ENCODE assay signal across 8 mouse cellular contexts in genomic region chr7:72306382-72306841, GRCm38 (mm10). TPM values are rescaled to one million over a fixed set of nuclear protein-coding genes. Genes with fewer than 3 reads are reported as not detected.
DNase-seq lines count a peak whose midpoint lies in the region; ATAC-seq and TF ChIP-seq lines count a peak whose summit lies in the region.

TSS of gene Mctp2 (minus strand) at chr7:72306608.

- H3K9me3 ChIP-seq in intestine, embryonic 16.5 days (ENCODE audit: control insufficient read depth, low read length): no peaks in the 10 kb centered on the region

- peak; percentile 45; the same call in 1 of the 2 replicates for TF ChIP-seq POLR2A in liver, adult 2 months (IDR thresholded peaks at IDR 0.05; ENCODE audit: extremely low read depth, insufficient read depth, low read length)

- H3K27ac ChIP-seq in intestine, embryonic 16.5 days (ENCODE audit: low read length): peak within 1 kb of the TSS; percentile 35; the same call in 1 of the 2 replicates
- H3K27ac ChIP-seq in liver, adult 2 months (replicated peaks; ENCODE audit: insufficient read depth, low read depth, low read length): peak within 1 kb of the TSS; percentile 85

- H3K4me1 ChIP-seq in intestine, embryonic 16.5 days (ENCODE audit: control insufficient read depth, insufficient read depth, low read length): no peaks in the 10 kb centered on the region
- H3K4me1 ChIP-seq in liver, adult 2 months (ENCODE audit: control insufficient read depth, insufficient read depth, low read length): peaks cover 11% of the 10 kb centered on the region

- H3K4me2 ChIP-seq in intestine, embryonic 16.5 days (ENCODE audit: low read depth, low read length): peak within 1 kb of the TSS; percentile 94

- peak within 1 kb of the TSS; percentile 69 for H3K9ac ChIP-seq in intestine, embryonic 16.5 days (ENCODE audit: low read depth, low read length)
- peak within 1 kb of the TSS; percentile 88 for H3K9ac ChIP-seq in liver, adult 2 months (ENCODE audit: low read depth, low read length)

- 1% methylated on average over 28 of the region's 28 CpGs for WGBS in intestine, embryonic 16.5 days
- WGBS in liver, adult 2 months: under 1% methylated on average over 28 of the region's 28 CpGs

- no peak for TF ChIP-seq CTCF in liver, adult 2 months (IDR thresholded peaks at IDR 0.05; ENCODE audit: low read depth, low read length)

- H3K4me3 ChIP-seq in intestine, embryonic 16.5 days (ENCODE audit: low read length): peak within 1 kb of the TSS; percentile 61
- peak within 1 kb of the TSS; percentile 90 for H3K4me3 ChIP-seq in liver, adult 2 months (ENCODE audit: insufficient read depth, low read depth, low read length)

- H3K79me2 ChIP-seq in liver, adult 2 months (ENCODE audit: control insufficient read depth, insufficient read depth, low read length): peaks cover 9% of the 10 kb centered on the region

- no peaks in the 10 kb centered on the region for H3K36me3 ChIP-seq in intestine, embryonic 16.5 days (ENCODE audit: control insufficient read depth, insufficient read depth, low read length)
- no peaks in the 10 kb centered on the region for H3K36me3 ChIP-seq in liver, adult 2 months (ENCODE audit: control insufficient read depth, insufficient read depth, low read length)

- H3K27me3 ChIP-seq in intestine, embryonic 16.5 days (replicated peaks; ENCODE audit: control insufficient read depth, insufficient read depth, low read length): no peaks in the 10 kb centered on the region
- H3K27me3 ChIP-seq in liver, adult 2 months (ENCODE audit: control insufficient read depth, insufficient read depth, low read length): no peaks in the 10 kb centered on the region

- DNase-seq in R1 (ENCODE audit: low read depth, low spot score) (peak; percentile 97), adipocyte (ENCODE audit: low spot score) (no peak)
- peak; percentile 90 for DNase-seq in liver, adult 2 months (ENCODE audit: extremely low read depth, low read depth, low spot score)
- DNase-seq in spleen, postnatal 4 days (ENCODE audit: low spot score in 2 of 2): peak; percentile 56 to 80

- peak; percentile 79 for ATAC-seq in common myeloid progenitor, adult 5-6 weeks (replicated peaks; ENCODE audit: low read depth, poor library complexity, severe bottlenecking)
- ATAC-seq in granulocyte monocyte progenitor cell, adult 5-6 weeks (replicated peaks; ENCODE audit: poor library complexity, severe bottlenecking): peak; percentile 78
- ATAC-seq in intestine, embryonic 16.5 days: peak; percentile 99
- peak; percentile 57 for ATAC-seq in monocyte, adult 5-6 weeks (replicated peaks; ENCODE audit: insufficient number of reproducible peaks, low FRiP score, low TSS enrichment, poor library complexity, severe bottlenecking)

RNA-seq across cellular contexts. Expression of gene Mctp2, which starts in this region (rescaled TPM):
- 4.4 and 7.9 TPM in 2 replicates for total RNA-seq in common myeloid progenitor, adult 5-6 weeks (2017)
- 1.7 and 3.6 TPM in 2 replicates for total RNA-seq in granulocyte monocyte progenitor cell, adult 5-6 weeks (2014; fragmentation: Nextera tagmentation)
- 0.69 and 1.3 TPM in 2 replicates for total RNA-seq in granulocyte monocyte progenitor cell, adult 5-6 weeks (2017)
- polyA plus RNA-seq in intestine, embryonic 16.5 days (2015; fragmentation: Nextera tagmentation; extraction: Ambion mirVana): 1.7 and 1.8 TPM in 2 replicates
- total RNA-seq in liver, adult 2 months (2014; rRNA removed): 11.8 and 16.7 TPM in 2 replicates
- polyA plus RNA-seq in liver, adult 2 months (2012; rRNA removed): 3.5 and 5.4 TPM in 2 replicates
- total RNA-seq in monocyte, adult 5-6 weeks (2017): 18.9 to 54.3 TPM (median 21.2 TPM) in 3 replicates
